Mouse (Mus musculus) cerebellum, postnatal 36 days (tissue): ENCODE measurements around the gene Snrpd3.
"Not testable (repeated sequence)": the region's sequence is repeated elsewhere in the genome, so short reads cannot be mapped to it uniquely, and the experiment has no call there.

ENCODE experiments used
- DNase-seq, 2 experiments: peaks; one replicate each; pipeline ENCODE4 v3.0.0; 2021 to 2022; ENCODE audit warnings: mixed read lengths in 2 of 2

The Snrpd3 gene

DNA sequence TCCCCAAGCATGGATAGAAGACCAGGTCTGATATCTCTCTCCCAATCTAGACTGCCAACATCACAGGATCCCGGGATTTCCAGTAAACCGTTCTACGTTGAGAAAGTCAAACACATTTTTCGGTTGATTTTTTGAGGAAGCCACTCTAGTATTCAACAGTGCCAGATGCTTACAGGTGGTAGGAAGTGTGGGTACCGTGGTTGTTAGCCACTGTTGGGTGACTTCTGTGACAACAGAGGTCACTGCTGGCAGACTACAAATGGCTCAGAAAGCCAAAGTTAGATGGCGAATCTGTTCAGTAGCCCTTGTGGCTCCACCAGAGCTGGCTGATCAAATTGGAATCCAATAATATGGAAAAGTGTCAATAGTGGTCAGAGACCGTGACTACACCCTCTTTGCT, 13.7 kb upstream of the Snrpd3 start:
- no peak for DNase-seq

- no peak for DNase-seq
These were observed 12.9 kb upstream of the Snrpd3 start for GRCm38 (mm10) chr10:75504234-75505129.

DNA sequence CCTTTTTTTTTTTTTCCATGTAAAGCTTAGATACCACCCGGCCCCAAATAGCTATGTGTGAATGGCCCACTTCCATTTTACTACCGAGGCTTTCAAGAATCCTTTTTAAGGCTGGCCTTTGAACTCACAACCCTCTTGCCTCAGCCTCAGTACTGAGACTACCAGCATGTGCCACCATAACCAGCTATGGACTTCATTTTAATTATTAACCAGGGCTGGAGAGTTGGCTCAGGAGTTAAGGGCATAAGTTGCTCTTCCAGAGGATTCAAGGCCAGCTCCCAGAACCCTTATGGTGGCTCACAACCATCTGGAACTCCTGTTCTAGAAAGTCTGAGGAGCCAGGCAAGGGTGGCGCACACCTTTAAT, 12.2 kb upstream of the Snrpd3 start:
- DNase-seq, result no peak

DNA sequence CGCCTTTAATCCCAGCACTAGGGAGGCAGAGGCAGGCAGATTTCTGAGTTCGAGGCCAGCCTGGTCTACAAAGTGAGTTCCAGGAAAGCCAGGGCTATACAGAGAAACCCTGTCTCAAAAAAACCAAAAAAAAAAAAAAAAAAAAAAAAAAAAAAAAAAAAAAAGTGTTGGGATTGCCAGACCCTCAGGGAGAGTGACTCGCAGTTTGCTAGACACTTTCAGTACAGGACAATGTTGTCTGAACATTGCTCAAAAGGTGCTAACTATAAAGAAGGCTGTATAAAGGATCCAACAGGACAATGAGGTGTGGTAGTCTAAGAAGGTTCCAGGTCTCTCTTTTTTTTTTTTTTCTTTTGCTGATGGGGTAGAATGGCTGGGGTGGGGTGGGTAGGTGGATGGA, 11.4 kb upstream of the Snrpd3 start:
- not testable (repeated sequence) for DNase-seq

- DNase-seq, result peak; percentile 72 to 75
These were observed 6.9 kb upstream of the Snrpd3 start for GRCm38 (mm10) chr10:75510446-75510845.

GRCm38 (mm10) chr10:75511060-75511459, 6.3 kb upstream of the Snrpd3 start:
- no peak for DNase-seq

- DNase-seq, result no peak
These were observed 5.5 kb upstream of the Snrpd3 start for GRCm38 (mm10) chr10:75511897-75512296.

GRCm38 (mm10) chr10:75512796-75513195, 4.6 kb upstream of the Snrpd3 start:
- no peak for DNase-seq

GRCm38 (mm10) chr10:75513306-75514067, 3.9 kb upstream of the Snrpd3 start:
- no peak for DNase-seq

DNA sequence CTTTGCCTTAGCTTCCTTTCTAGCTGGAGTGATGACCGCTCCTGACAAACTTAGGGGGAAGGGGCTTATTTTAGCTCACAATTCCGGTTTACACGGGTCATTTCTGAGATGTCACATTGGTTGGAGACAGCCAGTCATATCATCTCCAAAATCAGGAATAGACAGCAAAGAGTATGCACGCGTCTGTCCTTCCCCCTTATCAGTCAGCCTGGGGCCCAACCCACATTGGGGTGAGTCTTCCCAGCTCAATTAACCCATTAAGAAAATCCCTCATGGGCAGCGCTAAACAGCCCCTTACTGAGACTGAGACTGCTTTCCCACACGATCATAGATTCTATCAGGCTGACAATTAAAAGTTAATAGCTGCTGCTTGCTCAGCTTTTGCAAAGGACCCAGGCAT, 3.0 kb upstream of the Snrpd3 start:
- DNase-seq, result no peak

- no peak for DNase-seq
These were observed 1.9 kb upstream of the Snrpd3 start for GRCm38 (mm10) chr10:75515216-75516037.

DNA sequence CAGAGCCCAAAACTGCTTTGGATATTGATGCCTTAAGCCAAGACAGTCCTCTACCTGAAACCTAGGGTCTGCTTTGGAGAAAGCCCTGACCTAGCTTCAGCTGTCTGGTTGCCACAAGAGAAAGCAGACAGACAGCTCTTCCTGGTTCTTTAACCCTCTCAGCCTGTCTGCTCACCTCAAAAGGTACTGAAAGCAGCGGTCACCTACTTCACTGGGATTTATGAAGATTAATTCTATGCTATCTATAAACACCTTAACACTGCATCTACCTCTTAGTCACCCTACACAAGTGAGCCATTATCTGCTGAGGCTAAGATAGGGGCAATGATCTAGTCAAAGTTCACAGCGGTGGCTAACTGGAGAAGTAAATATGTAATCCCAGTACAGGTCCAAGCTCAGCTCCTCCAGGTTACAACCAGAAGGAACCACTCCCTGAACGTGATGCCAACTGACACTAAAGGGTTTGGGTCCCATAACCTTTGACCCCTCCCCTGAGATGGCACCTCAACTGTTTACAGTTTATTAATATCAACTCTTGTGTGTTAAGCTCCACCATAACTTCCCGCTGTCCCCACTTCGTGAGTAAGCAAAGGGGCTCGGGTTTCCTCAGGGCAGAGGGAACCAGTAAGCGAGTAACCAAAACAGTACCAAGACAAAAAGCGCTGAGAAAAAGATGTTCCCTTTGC, 1.2 kb upstream of the Snrpd3 start:
- peak in 1 of 2 experiments; percentile 13 for DNase-seq

DNA sequence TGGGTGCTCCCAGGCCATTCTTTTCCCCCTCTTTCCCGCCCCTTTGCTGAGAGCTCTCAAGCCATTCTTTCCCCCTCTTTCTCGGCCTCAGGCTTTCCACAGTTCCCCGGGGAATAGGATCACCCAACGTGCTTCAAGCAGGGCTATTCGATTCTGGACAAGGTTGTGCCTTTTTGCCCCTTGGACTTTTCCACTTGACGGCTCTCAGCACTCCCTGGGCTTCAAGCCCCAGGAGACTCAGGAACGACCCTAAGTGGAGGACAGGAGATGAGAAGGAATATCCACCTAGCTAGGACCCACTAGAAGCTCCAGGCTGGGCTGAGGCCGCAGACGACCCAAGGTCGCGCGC, 653 bp upstream of the Snrpd3 start:
- DNase-seq, result no peak

- peak; percentile 97 to 99 for DNase-seq
These were observed 400 bp downstream of the Snrpd3 start, which contains the start of gene Gucd1 for GRCm38 (mm10) chr10:75517758-75518143. Gene Gucd1 (minus strand): TSS chr10:75517972.

DNA sequence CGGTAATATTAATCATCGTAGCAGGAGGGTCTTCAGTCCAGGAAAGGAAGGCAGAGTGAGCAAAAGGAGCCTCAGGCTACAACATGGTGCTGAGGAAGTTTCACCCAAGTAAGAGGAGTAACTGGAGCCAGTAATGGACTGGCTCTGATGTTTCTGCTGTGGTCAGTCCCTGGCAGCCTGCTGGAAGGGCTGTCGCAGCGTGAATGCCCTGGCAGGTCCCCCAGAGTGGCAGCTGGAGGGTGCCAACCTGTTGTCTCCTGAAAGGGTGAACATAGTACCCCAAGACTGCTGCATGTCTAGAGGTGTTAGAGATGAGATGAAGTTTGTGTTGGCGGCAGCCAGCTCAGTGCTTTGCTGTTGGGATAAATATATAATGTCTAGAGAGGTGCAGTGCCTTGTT, 3.2 kb downstream of the Snrpd3 start:
- DNase-seq, result no peak

DNA sequence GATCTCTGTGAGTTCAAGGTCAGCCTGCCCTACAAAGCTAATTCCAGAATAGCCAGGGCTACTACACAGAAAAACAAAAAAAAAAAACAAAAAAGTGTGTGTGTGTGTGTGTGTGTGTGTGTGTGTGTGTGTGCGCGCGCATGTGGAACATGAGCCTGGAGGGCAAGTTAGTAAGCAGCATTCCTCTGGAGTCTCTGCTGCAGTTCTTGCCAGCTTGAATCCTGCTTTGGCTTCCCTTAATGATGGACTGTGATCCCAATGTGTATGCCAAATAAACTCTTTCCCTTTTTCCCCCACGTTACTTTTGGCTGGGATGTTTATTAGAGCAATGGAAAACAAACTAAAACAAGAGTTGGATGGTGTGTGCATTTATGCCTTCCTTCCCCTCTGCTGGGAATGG, 4.3 kb downstream of the Snrpd3 start:
- no peak for DNase-seq

DNA sequence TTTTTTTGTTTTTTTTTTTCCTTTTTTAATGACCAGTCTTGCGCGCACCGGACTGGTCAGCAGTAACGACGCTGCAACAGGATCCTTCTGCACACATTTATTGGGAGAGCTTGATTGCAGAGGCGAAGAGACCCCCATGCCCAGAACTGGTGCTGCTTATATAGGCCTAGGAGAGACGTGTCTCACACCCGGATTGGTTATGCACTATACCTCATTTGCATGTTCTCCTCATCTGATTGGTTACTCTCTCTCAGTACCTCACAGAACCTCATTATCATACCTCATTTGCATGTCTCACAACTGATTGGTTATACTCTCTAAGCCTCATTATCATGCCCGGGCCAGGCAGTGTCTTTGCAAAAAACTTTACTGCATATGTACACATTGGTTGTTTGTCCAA, 8.1 kb downstream of the Snrpd3 start:
- DNase-seq, result not testable (repeated sequence)

DNA sequence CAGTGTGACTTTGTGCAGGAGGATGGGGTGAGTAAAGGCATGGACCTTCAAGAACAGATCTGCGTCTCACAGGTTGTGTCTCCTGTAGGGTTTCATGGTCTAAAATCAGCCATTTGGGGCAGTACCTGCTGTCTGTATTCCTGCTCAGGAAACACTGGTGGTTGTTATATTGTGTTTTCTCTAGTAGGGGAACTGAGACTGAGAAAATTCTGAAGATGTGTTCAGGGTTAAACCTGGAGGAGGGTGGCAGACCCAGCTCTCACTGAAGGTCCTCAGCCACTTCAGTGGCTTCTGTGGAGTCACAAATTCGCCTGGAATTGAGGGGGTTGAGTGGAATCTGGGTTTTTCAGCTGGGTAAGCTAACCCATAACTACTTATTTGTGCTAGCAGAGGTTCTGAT, 13.0 kb downstream of the Snrpd3 start:
- no peak for DNase-seq

DNA sequence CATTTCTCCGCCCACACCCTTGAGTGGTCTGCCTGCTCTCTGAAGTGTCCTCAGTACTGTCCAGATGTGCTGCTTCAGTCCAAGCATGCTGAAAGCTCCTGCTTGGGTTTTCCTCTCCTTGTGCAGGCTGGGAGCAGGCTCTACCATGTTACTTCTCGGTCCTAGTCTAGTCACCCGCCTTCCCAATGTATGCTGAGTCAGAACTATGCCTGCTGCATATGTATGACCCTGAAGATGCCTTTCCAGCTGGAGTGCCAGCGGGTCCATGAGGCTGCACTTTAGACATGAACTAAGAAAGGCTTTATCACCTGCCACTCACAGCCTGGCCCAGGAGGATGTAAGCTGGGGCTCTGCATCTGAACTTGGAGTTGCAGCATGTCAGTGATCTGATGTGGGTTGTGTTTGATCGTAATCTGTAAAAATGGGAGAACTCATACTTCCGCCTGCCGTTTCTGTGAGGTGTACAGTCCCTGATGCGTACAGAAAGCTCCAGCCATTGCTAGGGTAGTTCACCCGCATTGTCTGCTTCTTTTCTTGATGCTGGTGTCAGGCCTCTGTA, 14.3 kb downstream of the Snrpd3 start:
- DNase-seq, result no peak

DNA sequence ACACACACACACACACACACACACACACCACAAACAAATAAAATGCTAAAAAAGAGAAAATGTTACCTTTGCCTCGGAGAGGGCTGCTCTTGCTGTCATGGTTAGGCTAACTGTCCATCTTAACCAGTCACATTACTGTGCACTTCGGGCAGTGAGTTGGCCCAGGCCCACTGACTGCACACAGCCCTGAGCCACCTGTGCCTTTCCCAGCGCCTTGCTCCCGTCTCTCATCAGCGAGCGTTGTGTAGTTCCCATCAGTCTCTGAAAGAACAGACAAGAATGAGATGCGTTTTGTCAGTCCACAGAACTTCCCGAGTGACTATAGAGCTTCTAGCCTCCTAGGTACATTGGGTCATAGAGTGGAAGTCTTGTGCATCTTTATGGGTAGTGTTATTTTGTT, 16.9 kb downstream of the Snrpd3 start:
- no peak for DNase-seq

DNA sequence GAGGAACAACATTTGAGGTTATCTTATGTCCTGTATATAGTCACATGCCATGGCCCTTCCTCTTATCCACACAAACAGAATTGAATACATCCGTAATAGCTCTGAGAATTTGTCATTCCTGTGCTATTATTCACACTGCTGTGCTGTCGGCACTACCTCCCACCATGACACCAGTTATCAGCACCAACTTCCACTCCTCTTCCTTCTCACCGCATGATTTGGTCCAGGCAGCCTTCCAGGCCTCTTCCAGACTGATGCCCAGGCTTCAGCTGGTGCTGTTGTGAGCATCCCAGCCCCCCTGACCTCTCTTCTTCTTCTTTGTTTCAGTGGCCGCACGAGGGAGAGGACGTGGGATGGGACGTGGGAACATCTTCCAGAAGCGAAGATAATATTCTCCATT, 17.6 kb downstream of the Snrpd3 start:
- no peak for DNase-seq

GRCm38 (mm10) chr10:75535423-75535822, 18.1 kb downstream of the Snrpd3 start:
- DNase-seq, result no peak
